Comparison of ENCODE assay signal across 14 mouse cellular contexts in genomic region chr10:59972999-59973398, GRCm38 (mm10). TPM values are rescaled to one million over a fixed set of nuclear protein-coding genes. Genes with fewer than 3 reads are reported as not detected.
A peak's percentile ranks its signal among the peaks of the same experiment; 100 is the strongest.
DNase-seq lines count a peak whose midpoint lies in the region; ATAC-seq lines count a peak whose summit lies in the region.
"Had no signal": no experiment of that assay in that cellular context is flagged by ENCODE, and none has a peak within 500 bp of the region (broad histone marks: within the 10 kb centered on the region; RNA-seq: fewer than 3 reads in every experiment).

No protein-coding gene starts in this region.

- WGBS in hindbrain, embryonic 12.5 days, result 82% methylated on average over 6 of the region's 6 CpGs
- 77% methylated on average over 6 of the region's 6 CpGs for WGBS in hindbrain, embryonic 14.5 days
- WGBS in lung, embryonic 16.5 days, result 72% methylated on average over 6 of the region's 6 CpGs
- 66% methylated on average over 6 of the region's 6 CpGs for WGBS in intestine, embryonic 16.5 days

- ATAC-seq in hindbrain, embryonic 12.5 days (ENCODE audit: low FRiP score), result no peak
- ATAC-seq in hindbrain, embryonic 14.5 days (ENCODE audit: low FRiP score), result no peak
- ATAC-seq in lung, embryonic 16.5 days (ENCODE audit: low read depth), result no peak
- ATAC-seq in intestine, embryonic 16.5 days, result no peak
- ATAC-seq: CD4-positive, CD25-positive, alpha-beta regulatory T cell, adult 4 months had no signal

- DNase-seq in hindbrain, embryonic 14.5 days (ENCODE audit: low spot score), result no peak
- DNase-seq in lung, postnatal 4 days, result no peak
- DNase-seq in ovary, postnatal 36 days (ENCODE audit: low spot score), result no peak
- no peak for DNase-seq in right cerebral cortex, adult 2 months (ENCODE audit: low spot score in 2 of 2)
- DNase-seq: cerebellum, adult 9-10 months; left cerebral cortex, postnatal 4 days; lung, adult 2 months had no signal

- H3K9me3 ChIP-seq in hindbrain, embryonic 12.5 days (replicated peaks), result no peaks in the 10 kb centered on the region
- H3K9me3 ChIP-seq in hindbrain, embryonic 14.5 days (ENCODE audit: control insufficient read depth, low read length), result no peaks in the 10 kb centered on the region
- H3K9me3 ChIP-seq in lung, embryonic 16.5 days (ENCODE audit: control insufficient read depth, low read length), result no peaks in the 10 kb centered on the region
- no peaks in the 10 kb centered on the region for H3K9me3 ChIP-seq in intestine, embryonic 16.5 days (ENCODE audit: control insufficient read depth, low read length)

- H3K27me3 ChIP-seq in hindbrain, embryonic 12.5 days, result no peaks in the 10 kb centered on the region
- no peaks in the 10 kb centered on the region for H3K27me3 ChIP-seq in hindbrain, embryonic 14.5 days (ENCODE audit: control insufficient read depth, insufficient read depth, low read length)
- peaks cover 5% of the 10 kb centered on the region; the same call in 1 of the 2 replicates for H3K27me3 ChIP-seq in lung, embryonic 16.5 days (ENCODE audit: control insufficient read depth, insufficient read depth, low read depth, low read length)
- no peaks in the 10 kb centered on the region for H3K27me3 ChIP-seq in intestine, embryonic 16.5 days (replicated peaks; ENCODE audit: control insufficient read depth, insufficient read depth, low read length)

- no peak overlapping the region for H3K4me2 ChIP-seq in hindbrain, embryonic 12.5 days (replicated peaks)
- no peak overlapping the region for H3K4me2 ChIP-seq in hindbrain, embryonic 14.5 days (replicated peaks)
- H3K4me2 ChIP-seq in lung, embryonic 16.5 days (ENCODE audit: low read depth, low read length), result no peak overlapping the region
- H3K4me2 ChIP-seq in intestine, embryonic 16.5 days (ENCODE audit: low read depth, low read length), result no peak overlapping the region
- H3K4me2 ChIP-seq: heart, embryonic 11.5 days; midbrain, embryonic 11.5 days had no signal

- H3K4me1 ChIP-seq in hindbrain, embryonic 12.5 days, result peaks cover 27% of the 10 kb centered on the region
- peaks cover 19% of the 10 kb centered on the region for H3K4me1 ChIP-seq in hindbrain, embryonic 14.5 days (replicated peaks; ENCODE audit: control insufficient read depth, insufficient read depth, low read length)
- peaks cover 40% of the 10 kb centered on the region for H3K4me1 ChIP-seq in lung, embryonic 16.5 days (replicated peaks; ENCODE audit: control insufficient read depth, insufficient read depth, low read length)
- peaks cover 43% of the 10 kb centered on the region for H3K4me1 ChIP-seq in brown adipose tissue, adult 24 weeks (ENCODE audit: control insufficient read depth, insufficient read depth, insufficient read length, low read length)
- H3K4me1 ChIP-seq in intestine, embryonic 16.5 days (ENCODE audit: control insufficient read depth, insufficient read depth, low read length), result peaks cover 43% of the 10 kb centered on the region

- no peak overlapping the region for H3K9ac ChIP-seq in hindbrain, embryonic 12.5 days
- H3K9ac ChIP-seq in hindbrain, embryonic 14.5 days, result no peak overlapping the region
- H3K9ac ChIP-seq in lung, embryonic 16.5 days (ENCODE audit: low read length), result no peak overlapping the region
- no peak overlapping the region for H3K9ac ChIP-seq in intestine, embryonic 16.5 days (ENCODE audit: low read depth, low read length)

- no peaks in the 10 kb centered on the region for H3K36me3 ChIP-seq in hindbrain, embryonic 12.5 days
- no peaks in the 10 kb centered on the region for H3K36me3 ChIP-seq in hindbrain, embryonic 14.5 days (replicated peaks; ENCODE audit: control insufficient read depth, insufficient read depth)
- no peaks in the 10 kb centered on the region for H3K36me3 ChIP-seq in lung, embryonic 16.5 days (ENCODE audit: control insufficient read depth, insufficient read depth, low read length)
- no peaks in the 10 kb centered on the region for H3K36me3 ChIP-seq in intestine, embryonic 16.5 days (ENCODE audit: control insufficient read depth, insufficient read depth, low read length)

- H3K27ac ChIP-seq in hindbrain, embryonic 12.5 days, result 0 out of 2 replicates have a peak overlapping the region, but pooled peaks have one; percentile 18
- H3K27ac ChIP-seq in hindbrain, embryonic 14.5 days, result no peak overlapping the region
- H3K27ac ChIP-seq in lung, embryonic 16.5 days (ENCODE audit: low read length), result peak overlapping the region; percentile 66; the same call in 1 of the 2 replicates
- H3K27ac ChIP-seq in brown adipose tissue, adult 24 weeks (replicated peaks; ENCODE audit: low read depth, low read length), result peak overlapping the region; percentile 92
- H3K27ac ChIP-seq in intestine, embryonic 16.5 days (ENCODE audit: low read length), result peak overlapping the region; percentile 73

- H3K4me3 ChIP-seq in hindbrain, embryonic 12.5 days, result no peak overlapping the region
- H3K4me3 ChIP-seq in hindbrain, embryonic 14.5 days (replicated peaks; ENCODE audit: low read length), result no peak overlapping the region
- H3K4me3 ChIP-seq in lung, embryonic 16.5 days (ENCODE audit: low read length), result no peak overlapping the region
- H3K4me3 ChIP-seq in brown adipose tissue, adult 24 weeks (ENCODE audit: insufficient read depth, low read depth, low read length), result no peak overlapping the region
- no peak overlapping the region for H3K4me3 ChIP-seq in intestine, embryonic 16.5 days (ENCODE audit: low read length)

RNA-seq across cellular contexts. Expression of gene Ddit4, which starts 21.4 kb away (rescaled TPM):
- 78.1 and 78.6 TPM in 2 replicates for polyA plus RNA-seq in hindbrain, embryonic 12.5 days (2016; fragmentation: Nextera tagmentation; extraction: Ambion mirVana)
- polyA plus RNA-seq in hindbrain, embryonic 14.5 days (2014; fragmentation: Nextera tagmentation; extraction: Ambion mirVana), result 8.8 and 10.5 TPM in 2 replicates
- polyA plus RNA-seq in lung, embryonic 16.5 days (2015; fragmentation: Nextera tagmentation; extraction: Ambion mirVana), result 36.3 and 39.3 TPM in 2 replicates
- 6.1 and 17.7 TPM in 2 replicates for polyA plus RNA-seq in brown adipose tissue, adult 24 weeks (2012; ENCODE audit: insufficient read depth, insufficient read length, missing spikeins)
- 28.6 and 33.1 TPM in 2 replicates for polyA plus RNA-seq in intestine, embryonic 16.5 days (2015; fragmentation: Nextera tagmentation; extraction: Ambion mirVana)

RNA-seq across cellular contexts. Expression of gene Ascc1, which starts 29.6 kb away (rescaled TPM):
- polyA plus RNA-seq in hindbrain, embryonic 12.5 days (2016; fragmentation: Nextera tagmentation; extraction: Ambion mirVana), result 36.3 and 38.0 TPM in 2 replicates
- polyA plus RNA-seq in hindbrain, embryonic 14.5 days (2014; fragmentation: Nextera tagmentation; extraction: Ambion mirVana), result 45.6 and 45.9 TPM in 2 replicates
- polyA plus RNA-seq in lung, embryonic 16.5 days (2015; fragmentation: Nextera tagmentation; extraction: Ambion mirVana), result 48.2 and 51.6 TPM in 2 replicates
- polyA plus RNA-seq in brown adipose tissue, adult 24 weeks (2012; ENCODE audit: insufficient read depth, insufficient read length, missing spikeins), result 19.2 and 20.6 TPM in 2 replicates
- 47.2 and 47.3 TPM in 2 replicates for polyA plus RNA-seq in intestine, embryonic 16.5 days (2015; fragmentation: Nextera tagmentation; extraction: Ambion mirVana)

RNA-seq across cellular contexts. Expression of gene Anapc16, which starts 29.9 kb away (rescaled TPM):
- polyA plus RNA-seq in hindbrain, embryonic 12.5 days (2016; fragmentation: Nextera tagmentation; extraction: Ambion mirVana), result 113 and 119 TPM in 2 replicates
- polyA plus RNA-seq in hindbrain, embryonic 14.5 days (2014; fragmentation: Nextera tagmentation; extraction: Ambion mirVana), result 94.2 and 110 TPM in 2 replicates
- 103 and 104 TPM in 2 replicates for polyA plus RNA-seq in lung, embryonic 16.5 days (2015; fragmentation: Nextera tagmentation; extraction: Ambion mirVana)
- 59.1 and 60.8 TPM in 2 replicates for polyA plus RNA-seq in brown adipose tissue, adult 24 weeks (2012; ENCODE audit: insufficient read depth, insufficient read length, missing spikeins)
- polyA plus RNA-seq in intestine, embryonic 16.5 days (2015; fragmentation: Nextera tagmentation; extraction: Ambion mirVana), result 94.0 and 97.8 TPM in 2 replicates
